Mouse (Mus musculus) kidney, adult 11 months (tissue): Measurements from ENCODE around the gene Gm47969.

Experiments used
- DNase-seq: peaks from one replicate; pipeline ENCODE4 v3.0.0; 2022

Gm47969 gene

GRCm38 (mm10) chr1:83076190-83076917 lies 31.6 kb downstream of the Gm47969 start:
- no peak for DNase-seq

GRCm38 (mm10) chr1:83077016-83077415 lies 32.3 kb downstream of the Gm47969 start:
- DNase-seq = no peak

GRCm38 (mm10) chr1:83084790-83085189 lies 40.1 kb downstream of the Gm47969 start:
- no peak for DNase-seq

DNA sequence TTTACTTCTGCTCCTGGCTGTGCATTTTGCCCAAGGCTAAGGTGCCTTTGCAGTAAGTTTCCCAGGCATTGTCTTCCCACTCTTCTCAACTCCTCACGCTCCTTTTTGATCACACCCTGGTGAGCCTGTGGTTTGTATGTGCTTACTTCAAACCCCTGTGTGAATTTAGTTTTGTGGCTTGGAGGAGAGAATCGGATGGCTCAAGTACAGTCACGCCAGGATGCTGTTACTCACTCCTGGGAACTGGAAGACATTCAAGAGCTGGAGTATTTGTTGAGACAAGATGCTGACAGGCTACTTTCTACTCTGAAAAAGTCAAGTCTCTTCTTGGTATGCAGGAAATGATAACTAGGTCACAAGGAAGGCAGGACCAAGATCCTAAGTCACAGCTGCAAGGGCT lies 46.5 kb downstream of the Gm47969 start:
- no peak for DNase-seq
